Mouse (Mus musculus): ENCODE measurements around the gene Kif5a.

Gene Kif5a

DNA sequence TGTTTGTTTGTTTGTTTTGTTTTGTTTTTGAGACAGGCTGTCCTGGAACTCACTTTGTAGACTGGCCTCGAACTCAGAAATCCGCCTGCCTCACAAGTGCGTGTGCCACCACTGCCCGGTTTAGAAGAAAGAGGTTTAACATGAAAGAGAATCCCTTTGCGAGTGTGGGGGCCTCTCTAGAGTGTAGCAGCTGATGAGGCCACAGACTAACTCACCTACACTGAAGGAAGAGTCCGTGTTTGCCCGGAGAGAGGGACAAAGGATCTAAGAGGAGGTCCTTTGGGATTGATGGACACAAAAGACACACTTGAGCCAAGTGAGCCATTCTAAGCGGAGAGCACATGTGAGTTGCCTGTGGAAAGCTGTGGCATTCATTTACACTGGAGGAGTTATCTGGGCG lies 85.9 kb downstream of the Kif5a start:
- DNase-seq (ENCODE audit: low spot score in 2 of 2) = no peak

DNA sequence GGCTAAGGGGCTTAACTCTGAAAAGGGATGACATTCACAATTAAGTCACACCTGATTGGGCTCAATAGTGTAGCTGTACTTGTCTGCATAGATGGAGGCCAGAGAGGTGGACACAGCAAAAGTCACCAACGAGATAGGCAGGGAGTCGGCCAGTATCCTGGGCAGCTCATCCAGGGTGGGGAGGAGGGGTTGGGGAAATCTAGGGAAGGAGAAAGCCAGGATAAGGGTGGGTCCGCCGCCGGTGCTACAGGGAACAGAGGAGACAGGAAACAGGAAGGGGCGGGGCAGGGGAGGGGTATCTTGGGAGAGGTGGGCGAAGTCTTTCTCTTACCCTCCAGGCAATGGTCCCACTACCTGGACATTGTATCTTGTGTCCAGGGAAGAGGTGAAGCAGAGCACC lies 86.4 kb downstream of the Kif5a start:
- DNase-seq (ENCODE audit: low spot score in 2 of 2) = no peak

- DNase-seq (ENCODE audit: low spot score in 2 of 2) = no peak
Measured at GRCm38 (mm10) chr10:127176228-127176627, 86.9 kb downstream of the Kif5a start.
